Mouse (Mus musculus): ENCODE measurements around the gene Rras. TPM values are rescaled to one million over a fixed set of nuclear protein-coding genes. Genes with fewer than 3 reads are reported as not detected.
A peak's percentile ranks its signal among the peaks of the same experiment; 100 is the strongest.
"Not testable (repeated sequence)": the region's sequence is repeated elsewhere in the genome, so short reads cannot be mapped to it uniquely, and the experiment has no call there.

The Rras gene
- polyA plus RNA-seq, 1 experiment: 55.1 TPM

DNA sequence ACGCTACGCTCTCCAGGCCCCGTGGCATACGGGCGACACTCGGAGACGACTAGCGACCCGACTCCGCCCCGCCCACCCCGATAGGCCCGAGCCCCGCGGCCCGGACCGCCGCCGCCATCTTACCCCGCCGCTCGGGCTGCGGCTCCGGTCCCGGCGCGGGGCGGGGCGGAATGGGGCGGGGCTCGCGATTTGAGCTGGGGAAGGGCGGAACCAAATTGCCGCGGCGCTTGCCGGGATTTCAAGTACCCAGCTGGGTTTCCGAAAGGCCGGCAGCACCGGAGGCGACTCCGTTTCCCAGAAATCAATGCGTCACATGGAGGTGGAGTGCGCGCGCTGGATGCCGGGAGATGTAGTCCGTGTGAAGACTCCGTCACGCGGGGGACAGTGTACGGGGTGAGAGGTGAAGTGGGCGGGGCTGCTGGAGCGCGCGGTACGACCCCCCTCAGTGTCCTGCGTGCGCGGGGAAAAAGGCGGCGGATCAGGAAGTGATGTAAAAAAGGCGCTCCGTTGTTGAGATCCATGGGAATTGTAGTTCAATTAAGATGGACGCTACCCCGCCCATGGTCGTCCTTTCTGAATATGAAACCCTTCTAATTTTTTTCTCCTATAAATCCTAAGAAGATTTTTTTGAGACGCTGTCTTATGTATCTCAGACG is 1.7 kb upstream of the Rras start, which contains the start of gene Scaf1:
Scaf1 (minus strand) TSS at position 407 of the 656 bp plus-strand sequence.
- DNase-seq (ENCODE audit: low read depth in 1 of 2, low spot score in 2 of 2): peak; percentile 99
- H3K4me1 ChIP-seq (ENCODE audit: control insufficient read depth, insufficient read depth, insufficient read length): peaks cover 13% of the 10 kb centered on the region; the same call in 1 of the 2 replicates
- peak within 1 kb of the TSS; percentile 89 for H3K27ac ChIP-seq (ENCODE audit: insufficient read depth, low read length)
- H3K4me3 ChIP-seq (ENCODE audit: extremely low read depth, insufficient read depth, insufficient read length): peak within 1 kb of the TSS; percentile 81
- TF ChIP-seq CTCF (IDR thresholded peaks at IDR 0.05; ENCODE audit: extremely low read depth, insufficient read depth, insufficient read length, insufficient replicate concordance): no peak
- TF ChIP-seq POLR2A (IDR thresholded peaks at IDR 0.05; ENCODE audit: low read depth, low read length): no peak; the same call in 1 of the 2 replicates
- H3K27me3 ChIP-seq (ENCODE audit: control insufficient read depth, insufficient read depth, low read length): no peaks in the 10 kb centered on the region
- peaks cover 10% of the 10 kb centered on the region for H3K36me3 ChIP-seq (ENCODE audit: control insufficient read depth, insufficient read depth, low read length)
- WGBS: 1% methylated on average over 69 of the region's 69 CpGs

DNA sequence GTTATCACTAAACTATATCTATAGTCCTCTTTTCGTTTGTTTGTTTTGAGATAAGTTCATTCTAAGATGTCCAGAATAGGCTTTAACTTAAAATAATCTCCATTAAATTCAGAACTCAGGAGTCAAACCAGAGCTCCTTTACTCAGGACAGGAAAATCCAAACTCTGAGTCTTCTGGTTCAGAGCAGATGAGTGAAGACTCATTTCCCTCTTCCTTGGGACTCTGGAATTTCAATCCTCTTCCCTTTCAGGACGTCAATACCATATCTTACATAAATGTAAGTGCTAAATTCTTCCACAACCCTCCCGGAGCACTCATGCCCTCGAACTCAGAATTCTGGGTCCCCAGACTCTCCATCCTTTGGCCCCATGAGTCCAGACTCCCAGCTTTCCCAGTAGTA is 1.0 kb upstream of the Rras start:
- no peak for DNase-seq (ENCODE audit: low read depth in 1 of 2, low spot score in 2 of 2)
- Histone ChIP-seq H3K27ac (ENCODE audit: insufficient read depth, low read length) (peak overlapping the region; percentile 89), H3K4me1 (ENCODE audit: control insufficient read depth, insufficient read depth, insufficient read length) (peaks cover 13% of the 10 kb centered on the region; the same call in 1 of the 2 replicates), H3K27me3 (ENCODE audit: control insufficient read depth, insufficient read depth, low read length) (no peaks in the 10 kb centered on the region), H3K36me3 (ENCODE audit: control insufficient read depth, insufficient read depth, low read length) (peaks cover 6% of the 10 kb centered on the region), H3K4me3 (ENCODE audit: extremely low read depth, insufficient read depth, insufficient read length) (peak overlapping the region; percentile 72)
- TF ChIP-seq POLR2A (IDR thresholded peaks at IDR 0.05; ENCODE audit: low read depth, low read length): no peak
- no peak for TF ChIP-seq CTCF (IDR thresholded peaks at IDR 0.05; ENCODE audit: extremely low read depth, insufficient read depth, insufficient read length, insufficient replicate concordance)
- under 1% methylated on average over 4 of the region's 4 CpGs for WGBS

DNA sequence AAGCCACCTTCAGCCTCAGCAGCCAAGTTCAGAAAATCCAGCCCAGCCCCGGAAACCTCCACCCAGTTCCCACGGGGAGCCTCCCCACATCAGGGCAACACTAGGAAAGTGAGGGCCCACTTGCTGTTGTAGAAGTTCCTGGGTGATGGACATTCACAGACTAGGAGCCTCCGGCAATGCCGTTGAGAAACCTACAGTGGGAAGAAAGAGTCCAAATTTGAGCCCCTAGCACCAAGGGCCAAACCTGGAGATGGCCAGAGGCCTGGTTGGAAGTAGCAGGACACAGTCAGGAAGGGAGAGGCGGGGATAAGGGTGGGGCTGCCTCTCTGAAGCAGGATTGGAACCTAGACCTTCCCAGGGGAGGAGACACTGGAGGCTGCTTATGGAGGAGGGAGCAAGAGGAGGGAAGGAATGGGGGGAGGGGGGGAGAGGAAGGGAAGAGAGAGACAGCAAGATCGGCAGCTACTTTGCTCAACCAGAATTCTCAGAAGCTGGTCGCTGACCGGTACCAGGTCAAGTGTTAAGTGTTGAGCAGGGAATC is 1.3 kb downstream of the Rras start:
- Histone ChIP-seq H3K27ac (ENCODE audit: insufficient read depth, low read length) (peak overlapping the region; percentile 43; the same call in 1 of the 2 replicates), H3K4me1 (ENCODE audit: control insufficient read depth, insufficient read depth, insufficient read length) (peaks cover 13% of the 10 kb centered on the region; the same call in 1 of the 2 replicates), H3K27me3 (ENCODE audit: control insufficient read depth, insufficient read depth, low read length) (no peaks in the 10 kb centered on the region), H3K4me3 (ENCODE audit: extremely low read depth, insufficient read depth, insufficient read length) (peak overlapping the region; percentile 19; the same call in 1 of the 2 replicates), H3K36me3 (ENCODE audit: control insufficient read depth, insufficient read depth, low read length) (no peaks in the 10 kb centered on the region; the same call in 1 of the 2 replicates)
- 39% methylated on average over 8 of the region's 8 CpGs for WGBS
- TF ChIP-seq CTCF (IDR thresholded peaks at IDR 0.05; ENCODE audit: extremely low read depth, insufficient read depth, insufficient read length, insufficient replicate concordance) (no peak), POLR2A (IDR thresholded peaks at IDR 0.05; ENCODE audit: low read depth, low read length) (no peak)
- DNase-seq (ENCODE audit: low read depth in 1 of 2, low spot score in 2 of 2): no peak

DNA sequence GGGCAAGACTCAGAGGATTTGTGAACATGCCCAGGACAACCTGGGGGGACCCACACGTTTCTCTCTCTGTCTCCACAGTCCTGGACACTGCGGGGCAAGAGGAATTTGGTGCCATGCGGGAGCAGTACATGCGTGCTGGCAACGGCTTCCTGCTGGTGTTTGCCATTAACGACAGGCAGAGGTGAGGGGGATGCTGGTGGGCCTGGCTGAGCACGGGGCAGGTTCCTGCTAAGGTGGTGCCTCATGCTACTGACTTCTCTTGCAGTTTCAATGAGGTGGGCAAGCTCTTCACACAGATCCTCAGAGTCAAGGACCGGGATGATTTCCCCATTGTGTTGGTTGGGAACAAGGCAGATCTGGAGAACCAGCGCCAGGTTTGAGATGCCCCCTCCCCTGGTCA is 2.5 kb downstream of the Rras start:
- H3K27ac ChIP-seq (ENCODE audit: insufficient read depth, low read length): no peak overlapping the region
- no peak for DNase-seq (ENCODE audit: low read depth in 1 of 2, low spot score in 2 of 2)
- no peak overlapping the region for H3K4me3 ChIP-seq (ENCODE audit: extremely low read depth, insufficient read depth, insufficient read length)
- TF ChIP-seq POLR2A (IDR thresholded peaks at IDR 0.05; ENCODE audit: low read depth, low read length) (no peak), CTCF (IDR thresholded peaks at IDR 0.05; ENCODE audit: extremely low read depth, insufficient read depth, insufficient read length, insufficient replicate concordance) (no peak)
- 92% methylated on average over 9 of the region's 9 CpGs for WGBS
- no peaks in the 10 kb centered on the region; the same call in 1 of the 2 replicates for H3K36me3 ChIP-seq (ENCODE audit: control insufficient read depth, insufficient read depth, low read length)
- H3K4me1 ChIP-seq (ENCODE audit: control insufficient read depth, insufficient read depth, insufficient read length): peaks cover 13% of the 10 kb centered on the region; the same call in 1 of the 2 replicates
- H3K27me3 ChIP-seq (ENCODE audit: control insufficient read depth, insufficient read depth, low read length): no peaks in the 10 kb centered on the region

DNA sequence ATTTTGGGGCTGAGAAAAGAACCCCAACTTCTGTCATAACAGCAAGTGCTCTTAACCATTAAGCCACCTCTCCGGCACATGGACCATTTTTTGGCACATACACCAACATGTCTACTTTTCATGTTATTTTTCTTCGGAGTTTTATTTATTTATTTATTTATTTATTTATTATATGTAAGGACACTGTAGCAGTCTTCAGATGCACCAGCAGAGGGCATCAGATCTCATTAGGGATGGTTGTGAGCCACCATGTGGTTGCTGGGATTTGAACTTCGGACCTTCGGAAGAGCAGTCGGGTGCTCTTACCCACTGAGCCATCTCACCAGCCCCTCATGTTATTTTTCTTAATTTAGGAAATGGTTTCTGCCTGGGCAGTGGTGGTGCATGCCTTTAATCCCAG is 6.0 kb downstream of the Rras start:
- peaks cover 11% of the 10 kb centered on the region for H3K36me3 ChIP-seq (ENCODE audit: control insufficient read depth, insufficient read depth, low read length)
- H3K27me3 ChIP-seq (ENCODE audit: control insufficient read depth, insufficient read depth, low read length); H3K27ac ChIP-seq (ENCODE audit: insufficient read depth, low read length); H3K4me3 ChIP-seq (ENCODE audit: extremely low read depth, insufficient read depth, insufficient read length); H3K4me1 ChIP-seq (ENCODE audit: control insufficient read depth, insufficient read depth, insufficient read length); DNase-seq (ENCODE audit: low read depth in 1 of 2, low spot score in 2 of 2): not testable (repeated sequence)
- WGBS: 64% methylated on average over 5 of the region's 5 CpGs

DNA sequence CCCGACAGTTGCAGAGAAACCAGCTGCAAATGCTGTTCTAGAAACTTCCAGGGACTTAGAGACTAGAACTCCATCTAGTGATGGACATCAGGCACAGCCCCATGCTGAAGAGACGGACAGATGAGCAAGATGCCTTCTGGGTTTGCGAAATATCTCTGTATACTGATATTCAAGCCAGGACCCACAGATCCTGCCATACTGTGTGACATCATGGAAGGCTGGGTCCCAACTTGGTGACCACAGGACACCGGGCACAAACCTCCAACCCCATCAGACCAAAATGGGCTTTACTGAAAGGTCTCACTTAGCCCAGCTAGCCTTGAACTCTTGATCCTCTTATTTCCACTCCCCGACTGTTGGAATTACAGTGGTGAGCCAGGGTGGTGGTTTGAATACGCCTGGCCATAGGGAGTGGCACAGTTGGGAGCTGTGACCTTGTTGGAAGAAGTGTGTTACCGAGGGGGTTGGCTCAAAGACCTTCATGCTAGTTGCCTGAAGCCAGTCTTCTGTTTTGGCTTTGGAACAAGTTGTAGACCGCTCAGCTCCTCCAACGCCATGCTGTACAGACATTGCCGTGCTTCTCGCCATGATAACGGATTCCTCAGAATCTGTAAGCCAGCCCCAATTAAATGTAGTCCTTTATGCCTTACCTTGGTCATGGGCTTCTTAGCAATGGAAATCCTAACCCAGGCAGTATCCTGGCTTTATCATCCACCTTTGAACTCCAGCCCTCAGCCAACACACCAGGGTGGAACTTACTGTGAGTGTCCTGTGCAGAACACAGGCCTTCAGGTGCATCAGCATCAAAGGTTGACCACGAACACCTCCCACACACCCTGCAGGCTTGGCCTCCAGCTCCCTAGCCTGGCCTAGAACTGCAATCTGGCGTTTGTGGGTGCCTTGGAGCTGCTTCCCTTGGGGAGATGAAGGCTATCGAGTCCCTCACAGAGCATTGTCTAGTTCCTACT is 6.8 kb downstream of the Rras start:
- Histone ChIP-seq H3K36me3 (ENCODE audit: control insufficient read depth, insufficient read depth, low read length) (peaks cover 14% of the 10 kb centered on the region), H3K4me3 (ENCODE audit: extremely low read depth, insufficient read depth, insufficient read length) (no peak overlapping the region), H3K27ac (ENCODE audit: insufficient read depth, low read length) (no peak overlapping the region), H3K4me1 (ENCODE audit: control insufficient read depth, insufficient read depth, insufficient read length) (no peaks in the 10 kb centered on the region), H3K27me3 (ENCODE audit: control insufficient read depth, insufficient read depth, low read length) (no peaks in the 10 kb centered on the region)
- no peak for DNase-seq (ENCODE audit: low read depth in 1 of 2, low spot score in 2 of 2)
- no peak for TF ChIP-seq POLR2A (IDR thresholded peaks at IDR 0.05; ENCODE audit: low read depth, low read length)
- no peak for TF ChIP-seq CTCF (IDR thresholded peaks at IDR 0.05; ENCODE audit: extremely low read depth, insufficient read depth, insufficient read length, insufficient replicate concordance)
- WGBS: 77% methylated on average over 15 of the region's 15 CpGs
